Mouse (Mus musculus): ENCODE data around the gene Pyroxd1. TPM values are rescaled to one million over a fixed set of nuclear protein-coding genes. Genes with fewer than 3 reads are reported as not detected.

Pyroxd1 gene
- polyA plus RNA-seq, 1 experiment from 2014 or later: 21.9 TPM

Other genes starting within 250 kb of the Pyroxd1 start
- not detected in 2 replicates for gene Slco1a6, start 137.1 kb upstream of the Pyroxd1 start, polyA plus RNA-seq (2016; fragmentation: Nextera tagmentation; extraction: Ambion mirVana)
- gene Iapp, start 47.2 kb upstream of the Pyroxd1 start, polyA plus RNA-seq (2016; fragmentation: Nextera tagmentation; extraction: Ambion mirVana): 0.62 and 1.7 TPM in 2 replicates
- gene Slco1a5, start 22.7 kb upstream of the Pyroxd1 start, polyA plus RNA-seq (2016; fragmentation: Nextera tagmentation; extraction: Ambion mirVana): 0.47 and 0.77 TPM in 2 replicates
- gene Recql, start 41.4 kb downstream of the Pyroxd1 start, polyA plus RNA-seq (2016; fragmentation: Nextera tagmentation; extraction: Ambion mirVana): 40.1 and 41.4 TPM in 2 replicates
- gene Golt1b, start 41.6 kb downstream of the Pyroxd1 start, polyA plus RNA-seq (2016; fragmentation: Nextera tagmentation; extraction: Ambion mirVana): 124 and 125 TPM in 2 replicates
- 0.79 and 1.6 TPM in 2 replicates for gene Spx, start 67.8 kb downstream of the Pyroxd1 start, polyA plus RNA-seq (2016; fragmentation: Nextera tagmentation; extraction: Ambion mirVana)
- 0.07 and 0.11 TPM in 2 replicates for gene Gys2, start 127.5 kb downstream of the Pyroxd1 start, polyA plus RNA-seq (2016; fragmentation: Nextera tagmentation; extraction: Ambion mirVana)
- gene Ldhb, start 162.3 kb downstream of the Pyroxd1 start, polyA plus RNA-seq (2016; fragmentation: Nextera tagmentation; extraction: Ambion mirVana): 324 and 380 TPM in 2 replicates
- gene Kcnj8, start 226.0 kb downstream of the Pyroxd1 start, polyA plus RNA-seq (2016; fragmentation: Nextera tagmentation; extraction: Ambion mirVana): 2.2 and 5.2 TPM in 2 replicates

Data from midbrain, embryonic 10.5 days (tissue).